Mouse (Mus musculus): Measurements from ENCODE around the gene Hmga1b. TPM values are rescaled to one million over a fixed set of nuclear protein-coding genes. Genes with fewer than 3 reads are reported as not detected.

Gene Hmga1b
- polyA plus RNA-seq, 1 experiment from 2014 or later, result 5.0 TPM

DNA sequence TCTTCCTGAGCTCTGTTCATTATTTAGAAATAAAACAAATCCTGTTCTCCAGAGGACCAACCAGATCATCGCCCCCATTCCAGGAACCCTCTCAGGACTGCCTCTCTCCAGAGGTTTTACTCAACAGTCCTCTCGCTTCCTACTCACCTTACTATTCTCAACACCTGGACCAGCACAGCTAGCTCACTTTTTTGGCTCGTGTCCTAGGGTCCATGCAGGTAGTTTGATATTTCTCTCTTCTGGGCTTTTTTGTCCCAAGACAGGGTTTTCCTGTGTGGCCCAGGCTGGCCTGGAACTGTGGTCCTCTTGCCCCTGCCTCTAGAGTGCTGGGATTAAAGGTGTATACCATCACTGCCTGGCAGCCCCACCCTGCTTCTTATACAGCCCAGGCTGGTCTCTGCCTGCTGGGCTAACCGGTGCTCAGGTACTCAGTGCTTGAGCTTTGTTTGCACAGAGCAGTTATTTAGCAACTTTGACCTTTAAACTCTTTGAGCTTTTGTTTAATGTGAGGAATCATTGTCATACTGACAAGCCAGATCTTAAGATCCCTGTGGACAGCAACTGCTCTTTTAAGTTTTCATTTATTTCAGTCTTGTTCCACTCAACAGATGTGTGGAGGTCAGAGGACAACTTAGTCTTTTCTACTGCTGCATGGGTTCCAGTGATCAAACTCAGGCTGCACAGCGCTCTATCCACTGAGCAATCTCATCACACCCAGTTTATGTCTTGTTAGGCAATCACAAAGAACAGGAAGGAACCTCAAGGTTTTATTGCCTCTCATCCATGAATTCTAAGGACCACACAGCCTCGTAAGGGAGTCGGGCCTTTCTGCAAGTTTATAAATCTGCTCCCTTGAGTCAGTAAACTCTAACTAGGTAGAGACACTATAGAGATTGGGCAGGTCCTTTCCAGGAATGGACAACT, 43.0 kb downstream of the Hmga1b start:
- Histone ChIP-seq H3K4me3 (ENCODE audit: low read length) (no peak overlapping the region), H3K36me3 (ENCODE audit: control insufficient read depth, insufficient read depth, low read length) (peaks cover 46% of the 10 kb centered on the region), H3K4me1 (replicated peaks; ENCODE audit: control insufficient read depth, insufficient read depth, low read length) (no peaks in the 10 kb centered on the region; the same call in 1 of the 2 replicates), H3K9me3 (ENCODE audit: control insufficient read depth, low read length) (no peaks in the 10 kb centered on the region), H3K4me2 (ENCODE audit: low read depth, low read length) (no peak overlapping the region), H3K9ac (ENCODE audit: low read length) (no peak overlapping the region), H3K27ac (ENCODE audit: low read length) (no peak overlapping the region), H3K27me3 (ENCODE audit: control insufficient read depth, insufficient read depth, low read depth, low read length) (no peaks in the 10 kb centered on the region)
- WGBS, result 78% methylated on average over 7 of the region's 7 CpGs
- no peak for ATAC-seq (ENCODE audit: low read depth)

DNA sequence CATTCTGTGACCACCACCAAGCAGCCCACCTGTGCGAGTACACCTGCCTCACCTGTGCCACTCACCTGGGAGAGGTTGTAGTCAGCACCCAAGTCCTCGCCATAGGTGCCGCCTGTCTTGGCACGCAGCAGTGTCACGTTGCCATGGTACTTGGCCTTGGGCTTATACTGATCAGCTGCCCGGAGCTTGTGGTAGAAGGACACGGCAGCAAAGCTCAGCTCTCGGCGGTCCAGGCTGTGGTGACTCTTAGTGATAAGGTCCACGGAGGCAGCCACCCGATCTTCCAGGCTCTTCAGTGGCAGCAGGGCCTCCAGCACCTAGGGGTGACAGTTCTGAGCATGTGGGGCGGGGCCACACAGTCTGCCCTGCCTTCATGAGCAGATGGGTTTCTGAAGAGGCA, 45.4 kb downstream of the Hmga1b start:
- no peaks in the 10 kb centered on the region for H3K27me3 ChIP-seq (ENCODE audit: control insufficient read depth, insufficient read depth, low read depth, low read length)
- H3K4me1 ChIP-seq (replicated peaks; ENCODE audit: control insufficient read depth, insufficient read depth, low read length), result no peaks in the 10 kb centered on the region
- H3K4me3 ChIP-seq (ENCODE audit: low read length), result no peak overlapping the region
- 89% methylated on average over 12 of the region's 12 CpGs for WGBS
- no peaks in the 10 kb centered on the region for H3K9me3 ChIP-seq (ENCODE audit: control insufficient read depth, low read length)
- H3K4me2 ChIP-seq (ENCODE audit: low read depth, low read length), result no peak overlapping the region
- H3K36me3 ChIP-seq (ENCODE audit: control insufficient read depth, insufficient read depth, low read length), result peaks cover 70% of the 10 kb centered on the region
- H3K27ac ChIP-seq (ENCODE audit: low read length), result no peak overlapping the region
- ATAC-seq (ENCODE audit: low read depth), result no peak
- H3K9ac ChIP-seq (ENCODE audit: low read length), result no peak overlapping the region

DNA sequence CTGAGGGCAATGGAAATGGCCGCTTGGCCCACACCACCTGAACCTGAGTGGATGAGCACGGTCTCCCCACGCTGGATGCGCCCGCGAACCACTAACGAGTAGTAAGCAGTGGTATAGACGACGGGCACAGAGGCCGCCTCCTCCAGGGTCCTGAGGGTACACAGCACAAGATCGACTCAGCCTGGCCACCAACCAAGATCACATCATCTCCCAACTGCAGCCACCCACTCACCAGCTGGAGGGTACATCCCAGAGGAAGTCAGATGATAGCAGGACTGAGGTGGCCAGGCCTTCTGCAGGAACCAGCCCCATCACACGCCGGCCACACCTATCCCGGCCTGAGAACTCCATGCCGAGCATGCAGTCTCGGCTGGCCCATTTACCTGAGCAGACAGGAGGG, 49.5 kb downstream of the Hmga1b start:
- no peaks in the 10 kb centered on the region for H3K9me3 ChIP-seq (ENCODE audit: control insufficient read depth, low read length)
- H3K9ac ChIP-seq (ENCODE audit: low read length), result no peak overlapping the region
- whole genome bisulfite sequencing, result 92% methylated on average over 16 of the region's 16 CpGs
- H3K4me3 ChIP-seq (ENCODE audit: low read length), result no peak overlapping the region
- no peaks in the 10 kb centered on the region for H3K4me1 ChIP-seq (replicated peaks; ENCODE audit: control insufficient read depth, insufficient read depth, low read length)
- no peaks in the 10 kb centered on the region for H3K27me3 ChIP-seq (ENCODE audit: control insufficient read depth, insufficient read depth, low read depth, low read length)
- H3K36me3 ChIP-seq (ENCODE audit: control insufficient read depth, insufficient read depth, low read length), result peaks cover 95% of the 10 kb centered on the region
- H3K27ac ChIP-seq (ENCODE audit: low read length), result no peak overlapping the region
- no peak overlapping the region for H3K4me2 ChIP-seq (ENCODE audit: low read depth, low read length)
- no peak for ATAC-seq (ENCODE audit: low read depth)

Other genes starting within 250 kb of the Hmga1b start
- gene Gcgr, start 232.1 kb upstream of the Hmga1b start, polyA plus RNA-seq (2015; fragmentation: Nextera tagmentation; extraction: Ambion mirVana), result 1.4 and 1.7 TPM in 2 replicates
- gene Mcrip1, start 213.1 kb upstream of the Hmga1b start, polyA plus RNA-seq (2015; fragmentation: Nextera tagmentation; extraction: Ambion mirVana), result 184 and 200 TPM in 2 replicates
- 0.95 and 2.6 TPM in 2 replicates for gene Ppp1r27, start 211.7 kb upstream of the Hmga1b start, polyA plus RNA-seq (2015; fragmentation: Nextera tagmentation; extraction: Ambion mirVana)
- 829 and 841 TPM in 2 replicates for gene P4hb, start 189.5 kb upstream of the Hmga1b start, polyA plus RNA-seq (2015; fragmentation: Nextera tagmentation; extraction: Ambion mirVana)
- 654 and 680 TPM in 2 replicates for gene Arhgdia, start 181.2 kb upstream of the Hmga1b start, polyA plus RNA-seq (2015; fragmentation: Nextera tagmentation; extraction: Ambion mirVana)
- 82.6 and 266 TPM in 2 replicates for gene Alyref, start 164.4 kb upstream of the Hmga1b start, polyA plus RNA-seq (2015; fragmentation: Nextera tagmentation; extraction: Ambion mirVana)
- 215 and 224 TPM in 2 replicates for gene Anapc11, start 164.4 kb upstream of the Hmga1b start, polyA plus RNA-seq (2015; fragmentation: Nextera tagmentation; extraction: Ambion mirVana)
- 1.5 and 1.6 TPM in 2 replicates for gene Npb, start 154.3 kb upstream of the Hmga1b start, polyA plus RNA-seq (2015; fragmentation: Nextera tagmentation; extraction: Ambion mirVana)
- 104 and 117 TPM in 2 replicates for gene Pcyt2, start 144.9 kb upstream of the Hmga1b start, polyA plus RNA-seq (2015; fragmentation: Nextera tagmentation; extraction: Ambion mirVana)
- 31.8 and 32.5 TPM in 2 replicates for gene Sirt7, start 137.6 kb upstream of the Hmga1b start, polyA plus RNA-seq (2015; fragmentation: Nextera tagmentation; extraction: Ambion mirVana)
- gene Mafg, start 129.2 kb upstream of the Hmga1b start, polyA plus RNA-seq (2015; fragmentation: Nextera tagmentation; extraction: Ambion mirVana), result 13.2 and 15.0 TPM in 2 replicates
- 22.4 and 23.4 TPM in 2 replicates for gene Pycr1, start 119.0 kb upstream of the Hmga1b start, polyA plus RNA-seq (2015; fragmentation: Nextera tagmentation; extraction: Ambion mirVana)
- 0.97 and 1.1 TPM in 2 replicates for gene Myadml2, start 114.6 kb upstream of the Hmga1b start, polyA plus RNA-seq (2015; fragmentation: Nextera tagmentation; extraction: Ambion mirVana)
- gene Notum, start 101.6 kb upstream of the Hmga1b start, polyA plus RNA-seq (2015; fragmentation: Nextera tagmentation; extraction: Ambion mirVana), result 3.2 and 4.0 TPM in 2 replicates
- 127 and 133 TPM in 2 replicates for gene Aspscr1, start 89.8 kb upstream of the Hmga1b start, polyA plus RNA-seq (2015; fragmentation: Nextera tagmentation; extraction: Ambion mirVana)
- 156 and 170 TPM in 2 replicates for gene Cenpx, start 49.1 kb upstream of the Hmga1b start, polyA plus RNA-seq (2015; fragmentation: Nextera tagmentation; extraction: Ambion mirVana)
- gene Lrrc45, start 48.9 kb upstream of the Hmga1b start, polyA plus RNA-seq (2015; fragmentation: Nextera tagmentation; extraction: Ambion mirVana), result 58.2 and 63.9 TPM in 2 replicates
- 53.5 and 54.2 TPM in 2 replicates for gene Rac3, start 41.3 kb upstream of the Hmga1b start, polyA plus RNA-seq (2015; fragmentation: Nextera tagmentation; extraction: Ambion mirVana)
- gene Dcxr, start 35.5 kb upstream of the Hmga1b start, polyA plus RNA-seq (2015; fragmentation: Nextera tagmentation; extraction: Ambion mirVana), result 69.5 and 92.2 TPM in 2 replicates
- gene Cbr2, start 30.7 kb upstream of the Hmga1b start, polyA plus RNA-seq (2015; fragmentation: Nextera tagmentation; extraction: Ambion mirVana), result 194 and 348 TPM in 2 replicates
- gene Rfng, start 21.4 kb downstream of the Hmga1b start, polyA plus RNA-seq (2015; fragmentation: Nextera tagmentation; extraction: Ambion mirVana), result 39.3 and 43.0 TPM in 2 replicates
- gene Gps1, start 21.5 kb downstream of the Hmga1b start, polyA plus RNA-seq (2015; fragmentation: Nextera tagmentation; extraction: Ambion mirVana), result 187 and 188 TPM in 2 replicates
- 74.0 and 80.9 TPM in 2 replicates for gene Dus1l, start 33.6 kb downstream of the Hmga1b start, polyA plus RNA-seq (2015; fragmentation: Nextera tagmentation; extraction: Ambion mirVana)
- 50.6 and 53.5 TPM in 2 replicates for gene Fasn, start 61.8 kb downstream of the Hmga1b start, polyA plus RNA-seq (2015; fragmentation: Nextera tagmentation; extraction: Ambion mirVana)
- 6.4 TPM in 2 replicates for gene Ccdc57, start 170.1 kb downstream of the Hmga1b start, polyA plus RNA-seq (2015; fragmentation: Nextera tagmentation; extraction: Ambion mirVana)
- 52.2 and 62.5 TPM in 2 replicates for gene Slc16a3, start 185.7 kb downstream of the Hmga1b start, polyA plus RNA-seq (2015; fragmentation: Nextera tagmentation; extraction: Ambion mirVana)
- gene Csnk1d, start 228.5 kb downstream of the Hmga1b start, polyA plus RNA-seq (2015; fragmentation: Nextera tagmentation; extraction: Ambion mirVana), result 120 and 121 TPM in 2 replicates

Measured in lung, embryonic 16.5 days (tissue).